Mouse (Mus musculus) heart, postnatal 0 days (tissue): ENCODE data around the gene Hoxc12. TPM values are rescaled to one million over a fixed set of nuclear protein-coding genes. Genes with fewer than 3 reads are reported as not detected.

Experiments
- ATAC-seq: fragments of 200-750 bp; cut with Nextera tagmentation; 2 replicates; pipeline ENCODE4 v1.8.0; 2017; ENCODE audit warnings: low read depth, moderate number of reproducible peaks, moderate library complexity; ENCODE audit not compliant: insufficient read depth
- DNase-seq: peaks from one replicate; pipeline ENCODE4 v3.0.0-alpha.2; 2016; ENCODE audit warnings: low spot score
- H3K27ac ChIP-seq: fragments of 300-500 bp; sonication (generic); 2 replicates; pipeline ENCODE4 v1.5.1; 2014; ENCODE audit warnings: low read depth, mild to moderate bottlenecking
- H3K27me3 ChIP-seq: fragments of 300-500 bp; sonication (generic); 2 replicates; pipeline ENCODE4 v1.6.1; 2014; ENCODE audit warnings: low read length, mixed read lengths; ENCODE audit not compliant: control insufficient read depth, insufficient read depth
- H3K36me3 ChIP-seq: fragments of 300-500 bp; sonication (generic); replicated peaks from 2 replicates; pipeline ENCODE4 v1.6.1; 2014; ENCODE audit warnings: low read length, mixed read lengths; ENCODE audit not compliant: control insufficient read depth, insufficient read depth
- H3K4me1 ChIP-seq: fragments of 300-500 bp; sonication (generic); 2 replicates; pipeline ENCODE4 v1.6.1; 2014; ENCODE audit warnings: antibody characterized with exemption; ENCODE audit not compliant: control insufficient read depth, insufficient read depth
- H3K4me2 ChIP-seq: fragments of 300-500 bp; sonication (generic); 2 replicates; pipeline ENCODE4 v1.6.1; 2014; ENCODE audit warnings: low read depth, mild to moderate bottlenecking, low read length, moderate library complexity
- H3K4me3 ChIP-seq: fragments of 300-500 bp; sonication (generic); 2 replicates; pipeline ENCODE4 v1.5.1; 2014; ENCODE audit warnings: low read depth, low read length
- H3K9ac ChIP-seq: fragments of 300-500 bp; sonication (generic); replicated peaks from 2 replicates; pipeline ENCODE4 v1.6.1; 2014; ENCODE audit warnings: low read depth, low read length, mixed read lengths
- H3K9me3 ChIP-seq: fragments of 300-500 bp; sonication (generic); replicated peaks from 2 replicates; pipeline ENCODE4 v1.6.1; 2016; ENCODE audit warnings: low read length; ENCODE audit not compliant: control insufficient read depth
- CTCF ChIP-seq: IDR thresholded peaks from 2 replicates; pipeline ENCODE4 v1.5.1; 2016; ENCODE audit warnings: antibody characterized with exemption, control low read depth, low read depth
- EP300 ChIP-seq: IDR thresholded peaks from 2 replicates; pipeline ENCODE4 v1.6.1; 2016; ENCODE audit warnings: antibody characterized with exemption, low read depth
- WGBS: fragments of 180-500 bp; shearing (Covaris S2); extraction: QIAGEN DNeasy Blood & Tissue Kit; methylation state at CpG from one replicate; pipeline ENCODE4 v1.1.7; 2014; 5-methylcytosine and 5-hydroxymethylcytosine counted together
- polyA plus RNA-seq: library from polyadenylated mRNA; unstranded; fragments of >200 nt; fragmentation: Nextera tagmentation; extraction: Ambion mirVana; gene quantifications from 2 replicates; pipeline ENCODE4 v1.2.1, GENCODE M21; 2015
- total RNA-seq: library from RNA; depleted of rRNA; stranded (reverse); fragments of >200 nt; gene quantifications from 2 replicates; pipeline ENCODE4 v1.2.3, GENCODE M21; 2014; ENCODE audit warnings: low replicate concordance

Gene Hoxc12
- total and polyA plus RNA-seq, 2 experiments from 2014 or later: not detected

DNA sequence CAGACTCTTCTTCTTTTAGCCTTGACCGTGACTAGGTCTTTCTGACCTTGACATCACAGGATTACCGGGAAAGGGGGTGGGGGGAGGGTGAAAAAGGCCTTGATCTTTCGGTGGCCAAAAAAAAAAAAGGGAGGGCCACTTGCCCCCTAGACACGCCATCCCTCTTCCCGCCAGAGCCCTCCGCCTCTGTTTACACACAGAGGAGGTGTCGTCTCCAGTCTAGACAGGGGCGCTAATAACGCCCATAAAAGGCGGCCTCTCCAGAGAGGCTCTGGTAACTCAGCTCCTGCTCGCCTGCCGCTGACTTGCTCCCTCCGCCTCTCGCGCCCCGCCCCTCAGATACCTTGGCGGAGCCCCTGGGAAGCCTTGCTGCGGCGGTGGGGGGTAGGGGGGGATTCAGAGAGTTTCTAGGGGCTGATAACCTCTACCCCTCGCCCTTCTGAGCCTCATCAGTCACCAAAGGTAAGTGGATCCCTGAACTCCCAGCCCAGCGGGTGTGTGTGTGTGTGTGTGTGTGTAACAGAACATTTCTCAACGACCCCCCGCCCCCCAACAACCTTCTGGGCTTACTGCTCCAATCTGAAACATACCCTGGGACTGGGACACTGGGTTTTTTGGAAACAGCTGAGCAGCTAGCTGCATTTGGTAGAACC, 4.7 kb upstream of the Hoxc12 start:
- H3K4me1 ChIP-seq: no peaks in the 10 kb centered on the region
- WGBS: under 1% methylated on average over 22 of the region's 23 CpGs
- DNase-seq: no peak
- H3K9ac ChIP-seq: no peak overlapping the region
- H3K9me3 ChIP-seq: no peaks in the 10 kb centered on the region
- no peak for ATAC-seq
- H3K27ac ChIP-seq: no peak overlapping the region
- no peaks in the 10 kb centered on the region for H3K36me3 ChIP-seq
- H3K27me3 ChIP-seq: peaks cover 100% of the 10 kb centered on the region
- H3K4me3 ChIP-seq: no peak overlapping the region
- TF ChIP-seq EP300: no peak
- TF ChIP-seq CTCF: no peak
- H3K4me2 ChIP-seq: no peak overlapping the region

DNA sequence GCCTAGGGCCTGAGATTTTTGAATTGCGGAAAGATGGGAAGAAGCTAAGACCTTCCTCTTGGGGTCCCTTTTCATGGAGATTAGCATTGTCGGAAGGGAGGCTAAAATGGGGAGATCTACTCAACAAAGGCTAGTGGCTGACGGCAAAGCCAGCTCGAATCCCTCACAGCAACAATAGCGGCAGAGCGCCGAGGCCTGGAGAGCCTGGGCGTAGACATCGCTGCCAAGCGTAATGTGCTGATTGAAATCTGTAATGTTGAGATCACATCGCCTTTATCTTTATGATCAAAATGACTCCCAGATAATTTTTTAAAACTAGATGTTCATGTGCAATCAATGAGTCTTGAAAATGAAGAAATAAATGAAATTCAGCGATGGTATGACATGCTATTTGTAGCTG, 2.1 kb upstream of the Hoxc12 start:
- no peak for ATAC-seq
- TF ChIP-seq EP300 (no peak), CTCF (no peak)
- H3K4me2 ChIP-seq: no peak overlapping the region

GRCm38 (mm10) chr15:102934897-102935296, 1.7 kb upstream of the Hoxc12 start:
- no peak overlapping the region; the same call in 1 of the 2 replicates for H3K4me3 ChIP-seq
- H3K9me3 ChIP-seq: no peaks in the 10 kb centered on the region
- H3K9ac ChIP-seq: no peak overlapping the region
- H3K4me2 ChIP-seq: no peak overlapping the region
- no peak for ATAC-seq
- H3K36me3 ChIP-seq: no peaks in the 10 kb centered on the region
- DNase-seq: no peak
- TF ChIP-seq CTCF: no peak
- no peak for TF ChIP-seq EP300
- WGBS: 2% methylated on average over 26 of the region's 27 CpGs
- H3K4me1 ChIP-seq: no peaks in the 10 kb centered on the region
- no peak overlapping the region for H3K27ac ChIP-seq
- H3K27me3 ChIP-seq: peaks cover 100% of the 10 kb centered on the region

More for the DNA sequence above, 2.1 kb upstream of the Hoxc12 start:
- 5% methylated on average over 12 of the region's 12 CpGs for WGBS
- Histone ChIP-seq H3K36me3 (no peaks in the 10 kb centered on the region), H3K27ac (no peak overlapping the region), H3K9ac (no peak overlapping the region), H3K9me3 (no peaks in the 10 kb centered on the region), H3K4me3 (no peak overlapping the region), H3K27me3 (peaks cover 100% of the 10 kb centered on the region), H3K4me1 (no peaks in the 10 kb centered on the region)
- DNase-seq: no peak

- WGBS: 1% methylated on average over 46 of the region's 50 CpGs
- Histone ChIP-seq H3K36me3 (no peaks in the 10 kb centered on the region), H3K4me3 (no peak overlapping the region), H3K4me1 (no peaks in the 10 kb centered on the region), H3K9ac (no peak overlapping the region), H3K27ac (no peak overlapping the region), H3K4me2 (no peak overlapping the region), H3K9me3 (no peaks in the 10 kb centered on the region), H3K27me3 (peaks cover 100% of the 10 kb centered on the region)
- ATAC-seq: no peak
- no peak for DNase-seq
- TF ChIP-seq CTCF (no peak), EP300 (no peak)
These were observed 594 bp downstream of the Hoxc12 start for GRCm38 (mm10) chr15:102937036-102937666.

GRCm38 (mm10) chr15:102939256-102940155, 2.9 kb downstream of the Hoxc12 start:
- H3K4me2 ChIP-seq: no peak overlapping the region
- H3K36me3 ChIP-seq: no peaks in the 10 kb centered on the region
- WGBS: 4% methylated on average over 33 of the region's 34 CpGs
- H3K9ac ChIP-seq: no peak overlapping the region
- no peak for ATAC-seq
- no peaks in the 10 kb centered on the region for H3K4me1 ChIP-seq
- H3K27ac ChIP-seq: no peak overlapping the region
- no peak overlapping the region for H3K4me3 ChIP-seq
- no peaks in the 10 kb centered on the region for H3K9me3 ChIP-seq
- peaks cover 100% of the 10 kb centered on the region for H3K27me3 ChIP-seq
- TF ChIP-seq EP300 (no peak), CTCF (no peak)
- DNase-seq: no peak
